Mouse (Mus musculus): Measurements from ENCODE around the gene Gm45140. TPM values are rescaled to one million over a fixed set of nuclear protein-coding genes. Genes with fewer than 3 reads are reported as not detected.

Gene Gm45140
- total RNA-seq (2022): 1 to 10 TPM in 1 of 4 experiments, under 1 TPM in 1, not detected in 2; 0.24 to 1.9 TPM

GRCm38 (mm10) chr6:87835695-87836094 lies at the start of gene Gm45140:
Gene Gm45140 (minus strand): TSS chr6:87835795.
- DNase-seq (ENCODE audit: low spot score): no peak

DNA sequence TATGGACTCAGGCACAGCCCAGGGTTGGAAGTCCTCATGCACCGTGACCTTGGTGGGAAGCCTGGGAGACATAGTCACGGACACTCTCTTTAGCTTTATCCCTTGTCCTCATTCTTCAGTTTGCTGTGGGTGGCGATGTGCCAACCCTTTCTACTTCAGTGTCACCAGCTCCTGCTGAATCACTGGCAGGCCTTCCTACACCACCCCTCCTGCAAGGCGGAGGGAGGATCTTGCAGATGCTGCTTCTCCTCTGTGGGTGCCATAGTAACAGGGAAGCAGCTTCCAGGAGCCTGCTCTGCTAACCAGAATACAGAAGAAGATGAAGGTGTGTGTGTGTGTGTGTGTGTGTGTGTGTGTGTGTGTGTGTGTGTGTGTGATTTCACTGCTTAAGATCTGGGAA lies 47.2 kb upstream of the Gm45140 start:
- no peak for DNase-seq (ENCODE audit: low spot score)

GRCm38 (mm10) chr6:87882221-87882620 lies 46.6 kb upstream of the Gm45140 start:
- DNase-seq (ENCODE audit: low spot score): no peak

GRCm38 (mm10) chr6:87879628-87880027 lies 44.0 kb upstream of the Gm45140 start:
- DNase-seq (ENCODE audit: low spot score): no peak

GRCm38 (mm10) chr6:87879010-87879409 lies 43.4 kb upstream of the Gm45140 start:
- DNase-seq (ENCODE audit: low spot score): no peak

DNA sequence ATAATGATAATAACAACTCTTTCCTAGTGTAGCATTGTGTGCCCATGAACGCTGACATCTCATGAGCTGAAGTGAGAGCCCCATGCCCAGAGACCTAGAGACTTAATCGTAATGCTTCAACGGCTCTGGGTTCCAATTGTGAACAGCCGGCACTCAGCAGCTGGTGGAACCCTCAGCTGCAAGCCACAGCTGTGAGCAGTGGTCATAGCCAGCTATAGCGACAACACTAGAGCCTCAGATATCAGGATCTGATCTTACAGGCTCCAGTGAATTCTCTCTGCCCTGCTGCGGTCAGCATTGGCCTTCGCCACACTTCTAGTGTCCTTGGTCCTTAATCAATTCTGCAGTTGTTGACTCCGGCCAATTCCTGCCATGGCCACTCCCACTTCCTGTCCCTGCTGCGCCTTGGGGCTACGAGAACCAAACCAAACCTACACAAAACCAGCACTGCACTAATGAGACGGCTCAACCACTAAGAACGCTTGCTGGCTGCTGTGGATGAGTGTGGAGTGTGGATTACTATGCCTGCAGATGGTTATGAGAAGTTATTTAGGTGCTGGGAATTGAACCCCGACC lies 40.6 kb upstream of the Gm45140 start:
- DNase-seq (ENCODE audit: low spot score): peak; percentile 74

DNA sequence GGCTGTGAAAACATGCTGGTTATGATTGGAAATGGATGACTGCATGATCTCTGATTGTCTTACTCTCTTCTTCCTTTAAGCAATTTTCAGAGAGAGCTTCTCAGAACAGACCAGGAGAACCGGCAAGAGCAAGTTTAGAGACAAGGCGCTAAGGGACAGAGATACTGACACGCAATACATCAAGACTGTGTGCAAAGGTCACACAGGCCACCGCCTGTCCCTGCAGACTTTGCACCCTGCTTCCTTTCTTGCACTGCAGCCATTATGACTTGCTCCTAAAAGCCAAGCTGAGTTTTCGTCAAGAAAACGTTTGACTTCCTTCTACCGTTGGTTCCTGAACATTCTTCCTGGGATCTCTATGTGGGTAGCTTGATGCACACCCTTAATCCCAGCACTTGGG lies 40.0 kb upstream of the Gm45140 start:
- no peak for DNase-seq (ENCODE audit: low spot score)

DNA sequence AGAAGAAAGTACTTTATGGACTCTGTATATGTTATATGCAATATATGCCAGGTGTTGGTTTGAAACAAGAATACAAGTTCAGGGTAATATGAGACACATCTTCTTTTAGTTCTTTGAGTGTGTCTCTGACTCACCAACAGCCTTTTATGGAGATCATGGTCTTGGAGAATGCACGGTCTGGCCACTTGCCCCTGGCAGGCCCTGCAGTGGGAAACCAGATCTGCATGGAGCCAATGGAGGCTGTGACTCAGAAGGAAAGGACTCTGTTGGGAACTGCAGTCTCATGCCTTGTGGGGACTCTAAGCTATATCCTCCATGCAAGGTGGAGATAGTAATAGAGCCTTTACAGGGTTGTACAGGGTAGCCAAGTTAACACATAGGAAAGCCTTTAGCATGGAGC lies 39.5 kb upstream of the Gm45140 start:
- DNase-seq (ENCODE audit: low spot score): peak; percentile 79

DNA sequence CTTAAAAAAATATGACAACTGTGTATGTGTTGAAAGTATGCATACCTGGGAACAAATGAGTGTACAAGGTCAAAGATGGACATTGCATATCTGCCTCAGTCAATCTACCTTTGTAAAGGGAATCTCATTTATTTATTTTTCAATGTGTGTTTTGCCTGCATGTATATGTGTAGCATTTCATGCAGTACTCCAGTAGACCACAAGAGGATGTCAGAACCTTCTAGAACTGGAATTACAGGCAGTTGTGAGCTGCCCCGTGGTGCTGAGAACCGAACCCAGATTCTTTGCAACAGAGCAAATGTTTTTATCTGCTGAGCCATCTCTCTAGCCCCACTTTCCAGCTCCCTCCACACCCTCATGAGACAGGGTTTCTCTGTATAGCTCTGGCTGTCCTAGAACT lies 38.4 kb upstream of the Gm45140 start:
- DNase-seq (ENCODE audit: low spot score): no peak

DNA sequence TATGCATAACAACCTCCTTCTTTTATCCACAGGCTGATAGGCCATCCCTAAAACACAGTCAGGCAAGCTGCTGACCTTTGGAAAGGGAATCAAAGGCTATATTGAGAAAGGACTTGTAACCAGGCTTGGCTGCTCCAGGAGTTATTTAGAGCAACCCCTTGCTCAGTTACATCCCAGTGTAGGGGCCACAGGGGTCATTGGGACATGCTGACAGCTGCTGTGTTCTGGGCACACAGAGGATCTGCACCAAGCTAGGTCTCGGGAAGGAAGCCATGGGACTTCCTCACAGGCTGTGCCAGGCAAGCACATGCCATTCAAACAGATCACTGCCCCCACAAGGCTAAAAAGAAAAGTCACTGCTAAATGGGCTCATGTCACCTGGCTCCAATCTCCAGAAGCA lies 37.5 kb upstream of the Gm45140 start:
- DNase-seq (ENCODE audit: low spot score): peak; percentile 64

GRCm38 (mm10) chr6:87871240-87871639 lies 35.6 kb upstream of the Gm45140 start:
- DNase-seq (ENCODE audit: low spot score): no peak

DNA sequence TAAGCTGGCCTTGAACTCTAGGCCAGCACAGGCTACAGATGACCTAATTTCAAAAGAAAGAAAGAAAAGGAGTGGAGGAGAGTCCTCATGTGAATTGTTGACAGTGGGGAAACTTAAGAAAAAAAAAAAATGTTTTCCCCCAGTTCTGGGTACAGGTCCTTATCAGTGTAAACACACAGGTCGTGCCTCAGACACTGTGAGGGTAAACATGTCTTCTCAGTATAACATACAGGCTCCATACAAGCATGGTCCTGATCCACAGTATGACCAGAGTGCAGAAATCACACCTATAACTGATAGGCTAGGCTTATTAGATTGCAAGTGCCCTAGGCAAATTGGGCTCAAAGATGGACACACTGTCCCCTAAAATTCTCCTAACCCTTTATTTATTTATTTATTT lies 34.8 kb upstream of the Gm45140 start:
- no peak for DNase-seq (ENCODE audit: low spot score)

DNA sequence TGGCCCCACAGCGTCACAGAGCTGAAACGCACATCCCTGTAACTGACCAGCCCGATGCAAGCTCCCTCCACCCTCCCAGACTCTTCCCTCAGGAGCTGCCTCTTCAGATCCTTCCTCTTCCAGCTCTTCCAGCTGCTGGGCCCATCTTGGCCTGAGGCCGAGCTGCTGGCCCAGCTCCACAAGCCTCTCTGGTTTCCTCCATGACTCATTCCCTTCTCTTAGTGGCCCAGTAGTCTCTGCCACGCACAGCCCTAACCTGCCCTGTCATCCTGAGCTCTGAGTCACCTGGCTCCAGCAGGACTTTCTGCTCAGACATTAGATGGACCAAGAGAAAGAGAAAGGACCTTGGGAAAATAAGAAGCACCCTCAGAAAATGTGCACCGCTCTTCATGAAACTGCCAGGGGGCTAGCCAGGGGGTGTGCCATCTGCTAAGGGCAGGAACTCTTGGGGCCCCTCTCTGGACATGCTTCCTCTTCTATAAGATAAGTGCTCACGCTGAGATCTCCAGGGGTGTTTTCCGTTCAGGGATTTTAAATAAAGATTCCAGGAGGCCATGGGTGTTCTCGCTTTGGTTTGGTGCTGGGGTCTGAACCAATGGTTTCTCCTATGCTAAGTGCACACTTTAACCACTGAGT lies 33.4 kb upstream of the Gm45140 start:
- DNase-seq (ENCODE audit: low spot score): peak; percentile 79

GRCm38 (mm10) chr6:87867256-87867655 lies 31.7 kb upstream of the Gm45140 start:
- no peak for DNase-seq (ENCODE audit: low spot score)

GRCm38 (mm10) chr6:87866211-87866610 lies 30.6 kb upstream of the Gm45140 start:
- DNase-seq (ENCODE audit: low spot score): no peak

DNA sequence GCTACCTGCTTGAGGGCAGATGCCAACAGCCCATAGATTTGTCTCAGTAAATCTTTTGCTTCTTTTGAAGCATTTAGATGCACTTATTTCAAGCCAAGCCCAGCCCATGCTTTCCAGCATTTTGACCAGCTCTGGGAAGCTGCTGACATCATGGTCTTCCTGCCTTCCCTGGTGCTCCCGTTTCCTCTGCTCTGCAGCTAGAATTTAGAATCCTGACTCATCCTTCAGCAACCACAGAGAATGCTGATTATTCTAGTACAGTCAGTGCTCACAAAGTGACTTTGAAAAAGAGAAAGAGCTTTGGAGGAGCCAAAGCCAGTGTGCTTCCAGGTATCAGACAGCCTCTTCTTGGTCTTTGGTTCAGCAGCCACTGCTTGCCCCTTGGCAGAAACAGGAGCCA lies 21.5 kb upstream of the Gm45140 start:
- DNase-seq (ENCODE audit: low spot score): no peak

GRCm38 (mm10) chr6:87853446-87853845 lies 17.9 kb upstream of the Gm45140 start:
- DNase-seq (ENCODE audit: low spot score): no peak

DNA sequence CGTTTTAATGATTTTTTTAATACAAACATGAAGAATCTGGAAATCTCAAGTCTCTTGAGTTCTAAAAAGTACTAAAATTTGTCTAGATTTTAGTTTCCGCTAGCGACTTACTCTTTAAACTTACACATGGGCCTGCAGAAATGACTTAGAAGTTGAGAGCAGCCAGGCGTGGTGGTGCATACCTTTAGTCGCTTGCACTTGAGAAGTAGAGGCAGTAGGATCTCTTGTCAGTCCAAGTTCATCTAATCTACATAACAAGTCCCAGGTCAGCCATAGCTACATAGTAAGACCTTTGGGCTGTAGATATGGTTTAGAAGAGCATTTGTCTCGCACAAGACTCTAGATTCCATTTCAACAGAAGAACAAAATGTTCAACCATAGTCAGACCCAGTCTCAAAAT lies 16.3 kb upstream of the Gm45140 start:
- no peak for DNase-seq (ENCODE audit: low spot score)

GRCm38 (mm10) chr6:87850900-87851614 lies 15.5 kb upstream of the Gm45140 start, which contains the start of gene Cnbp:
Gene Cnbp (minus strand): TSS chr6:87851106.
- peak; percentile 93 for DNase-seq (ENCODE audit: low spot score)

GRCm38 (mm10) chr6:87850155-87850899 lies 14.7 kb upstream of the Gm45140 start:
- DNase-seq (ENCODE audit: low spot score): peak; percentile 46

DNA sequence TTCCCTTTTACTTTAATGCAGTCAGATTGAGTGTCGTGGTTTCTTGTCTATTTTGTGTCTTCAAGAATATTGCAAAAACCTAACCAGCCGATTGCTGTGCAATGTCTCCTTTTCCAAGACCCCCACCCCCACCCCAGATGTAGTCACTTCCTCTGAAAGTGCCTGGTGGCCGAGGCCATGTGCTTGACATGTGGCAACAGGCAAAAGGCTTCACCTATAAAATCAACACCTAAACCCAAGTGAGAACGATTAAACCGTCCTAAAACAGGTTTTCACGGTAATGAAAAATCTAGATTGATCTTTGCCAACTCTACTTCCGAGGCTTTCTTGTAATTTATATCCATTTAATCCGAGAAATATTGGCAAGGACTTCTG lies 14.2 kb upstream of the Gm45140 start:
- no peak for DNase-seq (ENCODE audit: low spot score)

GRCm38 (mm10) chr6:87846813-87847212 lies 11.2 kb upstream of the Gm45140 start:
- no peak for DNase-seq (ENCODE audit: low spot score)
